Mouse (Mus musculus) bone marrow, adult 2 months (tissue): ENCODE data around the gene Gm45021.

Source experiments
- CTCF ChIP-seq: fragments of 200-500 bp; IDR thresholded peaks from 2 replicates; pipeline ENCODE4 v1.5.1; 2011; ENCODE audit warnings: low read length, control low read depth; ENCODE audit not compliant: control insufficient read depth, insufficient read depth
- POLR2A ChIP-seq: fragments of 200-500 bp; IDR thresholded peaks from 2 replicates; pipeline ENCODE4 v1.6.1; 2011; ENCODE audit warnings: low read depth, mild to moderate bottlenecking, control low read depth, low read length, borderline replicate concordance; ENCODE audit not compliant: control insufficient read depth

- TF ChIP-seq POLR2A (no peak), CTCF (no peak)
These were observed 47.1 kb downstream of the Gm45021 start for GRCm38 (mm10) chr6:48636515-48636914.
